Mouse (Mus musculus): Measurements from ENCODE around the gene Steap3. TPM values are rescaled to one million over a fixed set of nuclear protein-coding genes. Genes with fewer than 3 reads are reported as not detected.

The Steap3 gene
- polyA plus RNA-seq, 1 experiment from 2014 or later = 19.3 TPM

- H3K27me3 ChIP-seq (ENCODE audit: control insufficient read depth, insufficient read depth, low read length) = no peaks in the 10 kb centered on the region
- no peak overlapping the region for H3K9ac ChIP-seq (ENCODE audit: low read length)
- ATAC-seq (ENCODE audit: insufficient number of reproducible peaks, insufficient read depth, low FRiP score, low read depth) = no peak
- 82% methylated on average over 4 of the region's 4 CpGs for WGBS
- H3K27ac ChIP-seq (replicated peaks in 1 of 2; ENCODE audit: control insufficient read depth in 1 of 2, insufficient read depth in 1 of 2, low read depth in 2 of 2, low read length in 2 of 2) = no peak overlapping the region
- no peak overlapping the region for H3K4me2 ChIP-seq (ENCODE audit: low read length)
- peaks cover 18 to 32% of the 10 kb centered on the region in 2 experiments for H3K4me1 ChIP-seq (ENCODE audit: control insufficient read depth in 2 of 2, insufficient read depth in 2 of 2, low read length in 2 of 2)
- no peaks in the 10 kb centered on the region for H3K9me3 ChIP-seq (ENCODE audit: control insufficient read depth, low read length)
- no peak overlapping the region for H3K4me3 ChIP-seq (ENCODE audit: control insufficient read depth in 1 of 2, insufficient read depth in 1 of 2, low read depth in 1 of 2, low read length in 2 of 2)
- no peaks in the 10 kb centered on the region for H3K36me3 ChIP-seq (ENCODE audit: control insufficient read depth, insufficient read depth, low read length)
Observed at GRCm38 (mm10) chr1:120263226-120263625, 9.3 kb downstream of the Steap3 start.

GRCm38 (mm10) chr1:120261166-120261565 lies 11.3 kb downstream of the Steap3 start:
- WGBS = 87% methylated on average over 5 of the region's 5 CpGs
- Histone ChIP-seq H3K4me3 (ENCODE audit: control insufficient read depth in 1 of 2, insufficient read depth in 1 of 2, low read depth in 1 of 2, low read length in 2 of 2) (no peak overlapping the region), H3K4me1 (ENCODE audit: control insufficient read depth in 2 of 2, insufficient read depth in 2 of 2, low read length in 2 of 2) (peaks cover 18 to 32% of the 10 kb centered on the region in 2 experiments), H3K4me2 (ENCODE audit: low read length) (no peak overlapping the region), H3K27ac (replicated peaks in 1 of 2; ENCODE audit: control insufficient read depth in 1 of 2, insufficient read depth in 1 of 2, low read depth in 2 of 2, low read length in 2 of 2) (no peak overlapping the region), H3K9me3 (ENCODE audit: control insufficient read depth, low read length) (no peaks in the 10 kb centered on the region), H3K9ac (ENCODE audit: low read length) (no peak overlapping the region), H3K27me3 (ENCODE audit: control insufficient read depth, insufficient read depth, low read length) (no peaks in the 10 kb centered on the region), H3K36me3 (ENCODE audit: control insufficient read depth, insufficient read depth, low read length) (no peaks in the 10 kb centered on the region)
- ATAC-seq (ENCODE audit: insufficient number of reproducible peaks, insufficient read depth, low FRiP score, low read depth) = no peak

DNA sequence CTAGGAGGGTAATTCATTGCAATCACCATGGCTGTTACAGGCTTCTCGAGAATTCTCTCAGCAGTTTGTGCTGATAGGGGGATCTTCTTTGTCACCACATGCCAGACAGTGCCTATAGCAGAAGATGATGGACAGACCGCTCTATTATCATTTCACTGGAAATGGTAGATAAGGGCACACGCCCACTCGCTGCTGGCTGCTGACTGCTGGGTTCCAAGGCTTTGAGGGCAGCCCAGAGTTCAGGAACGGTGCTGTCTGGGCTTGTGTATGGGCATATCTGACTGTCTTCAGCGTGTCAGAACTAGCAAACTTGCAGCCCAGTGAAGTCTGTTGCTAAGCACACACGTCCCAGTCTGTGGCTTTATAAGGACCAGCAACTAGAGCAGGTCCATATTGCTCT lies 13.3 kb downstream of the Steap3 start:
- Histone ChIP-seq H3K4me1 (ENCODE audit: control insufficient read depth in 2 of 2, insufficient read depth in 2 of 2, low read length in 2 of 2) (peaks cover 12 to 23% of the 10 kb centered on the region in 2 experiments), H3K36me3 (ENCODE audit: control insufficient read depth, insufficient read depth, low read length) (no peaks in the 10 kb centered on the region), H3K4me2 (ENCODE audit: low read length) (no peak overlapping the region), H3K4me3 (ENCODE audit: control insufficient read depth in 1 of 2, insufficient read depth in 1 of 2, low read depth in 1 of 2, low read length in 2 of 2) (no peak overlapping the region), H3K27ac (replicated peaks in 1 of 2; ENCODE audit: control insufficient read depth in 1 of 2, insufficient read depth in 1 of 2, low read depth in 2 of 2, low read length in 2 of 2) (no peak overlapping the region), H3K9me3 (ENCODE audit: control insufficient read depth, low read length) (no peaks in the 10 kb centered on the region), H3K9ac (ENCODE audit: low read length) (no peak overlapping the region), H3K27me3 (ENCODE audit: control insufficient read depth, insufficient read depth, low read length) (no peaks in the 10 kb centered on the region)
- 15% methylated on average over 7 of the region's 7 CpGs for WGBS
- ATAC-seq (ENCODE audit: insufficient number of reproducible peaks, insufficient read depth, low FRiP score, low read depth) = no peak

GRCm38 (mm10) chr1:120258744-120259143 lies 13.8 kb downstream of the Steap3 start:
- H3K9me3 ChIP-seq (ENCODE audit: control insufficient read depth, low read length) = no peaks in the 10 kb centered on the region
- no peak overlapping the region for H3K9ac ChIP-seq (ENCODE audit: low read length)
- no peak overlapping the region for H3K4me2 ChIP-seq (ENCODE audit: low read length)
- no peaks in the 10 kb centered on the region for H3K27me3 ChIP-seq (ENCODE audit: control insufficient read depth, insufficient read depth, low read length)
- peaks cover 8 to 18% of the 10 kb centered on the region in 2 experiments for H3K4me1 ChIP-seq (ENCODE audit: control insufficient read depth in 2 of 2, insufficient read depth in 2 of 2, low read length in 2 of 2)
- no peak overlapping the region for H3K4me3 ChIP-seq (ENCODE audit: control insufficient read depth in 1 of 2, insufficient read depth in 1 of 2, low read depth in 1 of 2, low read length in 2 of 2)
- no peaks in the 10 kb centered on the region for H3K36me3 ChIP-seq (ENCODE audit: control insufficient read depth, insufficient read depth, low read length)
- no peak overlapping the region for H3K27ac ChIP-seq (replicated peaks in 1 of 2; ENCODE audit: control insufficient read depth in 1 of 2, insufficient read depth in 1 of 2, low read depth in 2 of 2, low read length in 2 of 2)
- ATAC-seq (ENCODE audit: insufficient number of reproducible peaks, insufficient read depth, low FRiP score, low read depth) = no peak
- 37% methylated on average over 9 of the region's 9 CpGs for WGBS

- ATAC-seq (ENCODE audit: insufficient number of reproducible peaks, insufficient read depth, low FRiP score, low read depth) = no peak
- H3K4me2 ChIP-seq (ENCODE audit: low read length) = no peak overlapping the region
Observed at GRCm38 (mm10) chr1:120258245-120258644, 14.3 kb downstream of the Steap3 start.

DNA sequence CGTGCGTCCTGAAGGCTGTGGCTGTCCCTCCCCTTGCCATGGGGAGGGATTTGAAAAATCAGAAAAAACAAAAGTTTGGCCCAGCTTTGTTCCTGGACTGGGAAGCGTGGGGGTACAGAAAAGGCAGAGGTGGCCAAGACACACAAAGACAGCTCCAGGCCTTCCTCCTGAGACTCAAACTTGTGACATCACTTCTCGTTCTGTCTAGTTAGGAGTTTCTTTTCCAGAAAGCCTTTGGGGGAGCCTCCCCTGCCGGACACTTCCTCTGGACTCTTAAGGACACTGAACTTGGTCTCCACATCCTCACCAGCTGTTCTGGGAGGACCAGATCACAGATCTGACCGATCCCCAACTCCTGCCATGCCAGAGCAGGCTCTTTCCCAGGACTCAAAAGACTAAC lies 18.8 kb downstream of the Steap3 start:
- Histone ChIP-seq H3K27ac (replicated peaks in 1 of 2; ENCODE audit: control insufficient read depth in 1 of 2, insufficient read depth in 1 of 2, low read depth in 2 of 2, low read length in 2 of 2) (no peak overlapping the region), H3K36me3 (ENCODE audit: control insufficient read depth, insufficient read depth, low read length) (no peaks in the 10 kb centered on the region), H3K4me1 (ENCODE audit: control insufficient read depth in 2 of 2, insufficient read depth in 2 of 2, low read length in 2 of 2) (peaks cover 0 to 2% of the 10 kb centered on the region in 2 experiments; a peak in 2 of 4 replicates), H3K4me2 (ENCODE audit: low read length) (no peak overlapping the region), H3K4me3 (ENCODE audit: control insufficient read depth in 1 of 2, insufficient read depth in 1 of 2, low read depth in 1 of 2, low read length in 2 of 2) (no peak overlapping the region), H3K9ac (ENCODE audit: low read length) (no peak overlapping the region), H3K9me3 (ENCODE audit: control insufficient read depth, low read length) (peaks cover 6% of the 10 kb centered on the region), H3K27me3 (ENCODE audit: control insufficient read depth, insufficient read depth, low read length) (no peaks in the 10 kb centered on the region)
- WGBS = 72% methylated on average over 6 of the region's 6 CpGs
- no peak for ATAC-seq (ENCODE audit: insufficient number of reproducible peaks, insufficient read depth, low FRiP score, low read depth)

More at GRCm38 (mm10) chr1:120258245-120258644, 14.3 kb downstream of the Steap3 start:
- H3K36me3 ChIP-seq (ENCODE audit: control insufficient read depth, insufficient read depth, low read length) = no peaks in the 10 kb centered on the region
- H3K4me3 ChIP-seq (ENCODE audit: control insufficient read depth in 1 of 2, insufficient read depth in 1 of 2, low read depth in 1 of 2, low read length in 2 of 2) = no peak overlapping the region
- H3K27ac ChIP-seq (replicated peaks in 1 of 2; ENCODE audit: control insufficient read depth in 1 of 2, insufficient read depth in 1 of 2, low read depth in 2 of 2, low read length in 2 of 2) = no peak overlapping the region
- peaks cover 5 to 13% of the 10 kb centered on the region in 2 experiments for H3K4me1 ChIP-seq (ENCODE audit: control insufficient read depth in 2 of 2, insufficient read depth in 2 of 2, low read length in 2 of 2)
- 79% methylated on average over 8 of the region's 8 CpGs for WGBS
- no peaks in the 10 kb centered on the region for H3K27me3 ChIP-seq (ENCODE audit: control insufficient read depth, insufficient read depth, low read length)
- H3K9ac ChIP-seq (ENCODE audit: low read length) = no peak overlapping the region
- no peaks in the 10 kb centered on the region for H3K9me3 ChIP-seq (ENCODE audit: control insufficient read depth, low read length)

DNA sequence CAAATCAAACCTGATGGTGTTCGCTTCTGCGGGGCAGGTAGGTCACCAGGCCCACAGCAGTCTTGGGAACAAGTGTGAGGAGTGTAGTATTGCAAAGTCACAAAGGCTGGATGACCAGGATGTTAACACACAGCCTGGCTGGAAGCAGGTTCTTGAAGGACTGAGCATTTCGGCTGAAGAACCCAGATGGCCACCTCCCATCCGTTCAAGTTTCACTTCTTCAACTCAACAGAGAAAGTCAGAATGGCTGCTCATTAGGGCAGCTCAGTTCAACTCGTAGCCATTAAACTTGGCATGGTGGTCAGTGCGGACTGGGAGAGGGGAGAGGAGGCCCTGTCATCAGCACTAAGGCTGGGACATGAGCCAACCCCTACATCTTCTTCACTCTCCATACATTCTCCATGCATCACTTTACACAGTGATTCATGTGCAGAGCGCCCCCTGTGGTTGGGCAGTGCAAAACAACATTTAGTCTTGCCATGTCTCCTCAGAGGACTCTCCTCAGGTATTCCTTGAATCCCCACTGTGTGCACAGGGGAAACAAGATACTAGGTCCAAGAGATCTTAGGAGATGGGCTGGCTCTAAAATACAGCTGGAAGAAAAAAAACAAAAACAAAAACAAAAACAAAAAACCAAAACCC lies 19.9 kb downstream of the Steap3 start:
- Histone ChIP-seq H3K4me3 (ENCODE audit: control insufficient read depth in 1 of 2, insufficient read depth in 1 of 2, low read depth in 1 of 2, low read length in 2 of 2) (no peak overlapping the region), H3K4me1 (ENCODE audit: control insufficient read depth in 2 of 2, insufficient read depth in 2 of 2, low read length in 2 of 2) (no peaks in the 10 kb centered on the region; a peak in 1 of 4 replicates), H3K4me2 (ENCODE audit: low read length) (no peak overlapping the region), H3K9me3 (ENCODE audit: control insufficient read depth, low read length) (peaks cover 6% of the 10 kb centered on the region), H3K27me3 (ENCODE audit: control insufficient read depth, insufficient read depth, low read length) (no peaks in the 10 kb centered on the region), H3K36me3 (ENCODE audit: control insufficient read depth, insufficient read depth, low read length) (no peaks in the 10 kb centered on the region), H3K27ac (replicated peaks in 1 of 2; ENCODE audit: control insufficient read depth in 1 of 2, insufficient read depth in 1 of 2, low read depth in 2 of 2, low read length in 2 of 2) (no peak overlapping the region), H3K9ac (ENCODE audit: low read length) (no peak overlapping the region)
- 88% methylated on average over 7 of the region's 7 CpGs for WGBS
- ATAC-seq (ENCODE audit: insufficient number of reproducible peaks, insufficient read depth, low FRiP score, low read depth) = no peak

GRCm38 (mm10) chr1:120251193-120251592 lies 21.3 kb downstream of the Steap3 start:
- 90% methylated on average over 1 of the region's 1 CpGs for WGBS
- no peak for ATAC-seq (ENCODE audit: insufficient number of reproducible peaks, insufficient read depth, low FRiP score, low read depth)
- Histone ChIP-seq H3K4me1 (ENCODE audit: control insufficient read depth in 2 of 2, insufficient read depth in 2 of 2, low read length in 2 of 2) (peaks cover 5 to 12% of the 10 kb centered on the region in 2 experiments; a peak in 3 of 4 replicates), H3K9ac (ENCODE audit: low read length) (no peak overlapping the region), H3K36me3 (ENCODE audit: control insufficient read depth, insufficient read depth, low read length) (no peaks in the 10 kb centered on the region), H3K27me3 (ENCODE audit: control insufficient read depth, insufficient read depth, low read length) (no peaks in the 10 kb centered on the region), H3K4me3 (ENCODE audit: control insufficient read depth in 1 of 2, insufficient read depth in 1 of 2, low read depth in 1 of 2, low read length in 2 of 2) (no peak overlapping the region), H3K9me3 (ENCODE audit: control insufficient read depth, low read length) (peaks cover 6% of the 10 kb centered on the region), H3K27ac (replicated peaks in 1 of 2; ENCODE audit: control insufficient read depth in 1 of 2, insufficient read depth in 1 of 2, low read depth in 2 of 2, low read length in 2 of 2) (no peak overlapping the region), H3K4me2 (ENCODE audit: low read length) (no peak overlapping the region)
